Mouse (Mus musculus) bone marrow, adult 2 months (tissue): Measurements from ENCODE around the gene Fars2.

Experiments
- CTCF ChIP-seq: fragments of 200-500 bp; IDR thresholded peaks from 2 replicates; pipeline ENCODE4 v1.5.1; 2011; ENCODE audit warnings: low read length, control low read depth; ENCODE audit not compliant: control insufficient read depth, insufficient read depth
- POLR2A ChIP-seq: fragments of 200-500 bp; IDR thresholded peaks from 2 replicates; pipeline ENCODE4 v1.6.1; 2011; ENCODE audit warnings: low read depth, mild to moderate bottlenecking, control low read depth, low read length, borderline replicate concordance; ENCODE audit not compliant: control insufficient read depth

GRCm38 (mm10) chr13:36654251-36654650 lies 537.0 kb downstream of the Fars2 start:
- TF ChIP-seq CTCF = no peak
- no peak for TF ChIP-seq POLR2A
